Mouse (Mus musculus) megakaryocyte progenitor cell, adult 5-6 weeks (primary cell): ENCODE results near the gene Gm20716. TPM values are rescaled to one million over a fixed set of nuclear protein-coding genes. Genes with fewer than 3 reads are reported as not detected.

ENCODE experiments used
- ATAC-seq: replicated peaks from 2 replicates; pipeline ENCODE4 v1.8.0; 2016; ENCODE audit warnings: mild to moderate bottlenecking, moderate TSS enrichment, inconsistent platforms; ENCODE audit not compliant: poor library complexity
- total RNA-seq, 2 experiments: library from RNA; stranded (forward) in 1 of 2; stranded (reverse) in 1 of 2; fragments of 157-497, 149-512 nt in 1 of 2; fragments of 200-1000 nt in 1 of 2; gene quantifications; 2 replicates each; pipeline versions ENCODE4 v1.2.3 to v1.2.4; 2015 to 2017

Gene Gm20716
- total RNA-seq, 2 experiments from 2014 or later = 34.5 to 58.6 TPM

- ATAC-seq = peak; percentile 49
Observed at GRCm38 (mm10) chr2:168229116-168230025, 793 bp downstream of the Gm20716 start.

- ATAC-seq = no peak
Observed at GRCm38 (mm10) chr2:168223326-168223725, 6.8 kb downstream of the Gm20716 start.

- ATAC-seq = peak; percentile 65
Observed at GRCm38 (mm10) chr2:168213788-168214397, 16.3 kb downstream of the Gm20716 start.

DNA sequence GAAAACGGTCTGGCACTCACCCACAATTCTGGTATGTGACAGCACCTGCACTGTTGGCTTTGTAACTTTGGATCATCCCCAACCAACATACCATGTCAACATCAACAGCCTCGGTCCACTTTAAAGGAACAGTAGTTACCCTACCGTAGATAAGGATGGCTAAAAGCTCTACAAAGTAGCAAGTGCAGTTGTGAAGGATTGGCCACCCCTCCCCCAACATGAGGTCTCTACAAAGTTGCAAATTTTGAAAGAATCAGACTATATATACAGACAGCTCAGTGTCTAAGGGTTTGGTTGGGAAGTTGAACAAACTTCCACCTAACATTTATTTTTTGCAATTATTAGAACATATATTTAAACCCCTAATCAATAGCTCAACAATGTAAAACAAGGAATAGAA is 22.3 kb downstream of the Gm20716 start:
- ATAC-seq = no peak

GRCm38 (mm10) chr2:168206725-168207644 is 23.2 kb downstream of the Gm20716 start, which contains the start of gene Adnp:
TSS of gene Adnp (minus strand) at chr2:168207112.
- peak; percentile 87 for ATAC-seq

- ATAC-seq = no peak
Observed at GRCm38 (mm10) chr2:168205681-168206631, 24.2 kb downstream of the Gm20716 start.

- ATAC-seq = peak; percentile 71
Observed at GRCm38 (mm10) chr2:168205265-168205664, 24.9 kb downstream of the Gm20716 start.

DNA sequence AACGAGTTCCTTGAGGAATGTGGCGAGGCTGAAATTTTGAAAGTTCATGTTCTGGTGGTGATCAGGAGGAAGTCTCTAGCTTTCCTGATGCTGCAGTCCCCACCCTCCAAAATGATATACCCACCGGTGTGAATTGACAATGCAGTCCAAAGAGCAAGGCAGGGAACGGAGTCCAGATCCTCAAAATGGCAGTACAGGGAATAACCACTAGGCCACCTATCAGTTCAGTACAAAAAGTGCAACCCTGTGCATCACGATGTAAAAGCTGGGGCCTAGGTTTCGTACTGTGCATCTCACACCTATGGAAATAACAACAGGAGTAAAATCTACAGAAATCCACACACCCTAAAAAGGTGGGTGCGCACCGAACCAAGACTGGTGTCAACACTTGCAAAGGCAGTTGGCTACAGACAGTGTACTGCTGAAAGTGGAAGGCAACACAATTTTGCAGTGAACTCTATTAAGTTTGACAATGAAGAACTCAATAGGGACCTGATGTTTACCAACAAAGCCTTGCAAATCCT is 25.6 kb downstream of the Gm20716 start:
- ATAC-seq = no peak

- ATAC-seq = peak; percentile 43
Observed at GRCm38 (mm10) chr2:168200014-168200691, 30.0 kb downstream of the Gm20716 start.

- ATAC-seq = no peak
Observed at GRCm38 (mm10) chr2:168199476-168199875, 30.7 kb downstream of the Gm20716 start.

GRCm38 (mm10) chr2:168198421-168198820 is 31.7 kb downstream of the Gm20716 start:
- ATAC-seq = no peak

- no peak for ATAC-seq
Observed at GRCm38 (mm10) chr2:168195721-168196120, 34.4 kb downstream of the Gm20716 start.

GRCm38 (mm10) chr2:168193685-168194084 is 36.5 kb downstream of the Gm20716 start:
- ATAC-seq = no peak

DNA sequence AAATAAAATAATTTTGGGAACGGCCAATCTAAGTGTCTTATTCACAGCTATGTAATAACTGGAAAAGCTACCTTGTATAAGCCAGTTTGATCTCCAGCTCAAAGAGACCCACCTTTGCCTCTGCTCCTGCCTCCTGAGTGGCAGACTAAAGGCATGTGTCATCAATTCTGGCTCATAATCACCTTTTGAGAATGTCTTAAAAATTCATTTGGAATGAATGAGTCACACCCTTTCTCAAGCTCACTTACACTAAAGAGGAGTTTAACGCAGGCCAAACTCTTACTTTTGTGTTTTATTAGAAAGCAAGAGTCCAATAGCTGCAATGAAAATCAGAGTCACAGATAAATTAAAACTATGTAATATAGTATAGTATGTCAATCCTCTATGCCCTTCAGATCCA is 38.3 kb downstream of the Gm20716 start:
- no peak for ATAC-seq

GRCm38 (mm10) chr2:168175946-168176345 is 54.2 kb downstream of the Gm20716 start:
- no peak for ATAC-seq

- ATAC-seq = peak; percentile 97
Observed at GRCm38 (mm10) chr2:168170167-168170685, 59.9 kb downstream of the Gm20716 start.

GRCm38 (mm10) chr2:168169800-168170113 is 60.4 kb downstream of the Gm20716 start:
- ATAC-seq = peak; percentile 21

DNA sequence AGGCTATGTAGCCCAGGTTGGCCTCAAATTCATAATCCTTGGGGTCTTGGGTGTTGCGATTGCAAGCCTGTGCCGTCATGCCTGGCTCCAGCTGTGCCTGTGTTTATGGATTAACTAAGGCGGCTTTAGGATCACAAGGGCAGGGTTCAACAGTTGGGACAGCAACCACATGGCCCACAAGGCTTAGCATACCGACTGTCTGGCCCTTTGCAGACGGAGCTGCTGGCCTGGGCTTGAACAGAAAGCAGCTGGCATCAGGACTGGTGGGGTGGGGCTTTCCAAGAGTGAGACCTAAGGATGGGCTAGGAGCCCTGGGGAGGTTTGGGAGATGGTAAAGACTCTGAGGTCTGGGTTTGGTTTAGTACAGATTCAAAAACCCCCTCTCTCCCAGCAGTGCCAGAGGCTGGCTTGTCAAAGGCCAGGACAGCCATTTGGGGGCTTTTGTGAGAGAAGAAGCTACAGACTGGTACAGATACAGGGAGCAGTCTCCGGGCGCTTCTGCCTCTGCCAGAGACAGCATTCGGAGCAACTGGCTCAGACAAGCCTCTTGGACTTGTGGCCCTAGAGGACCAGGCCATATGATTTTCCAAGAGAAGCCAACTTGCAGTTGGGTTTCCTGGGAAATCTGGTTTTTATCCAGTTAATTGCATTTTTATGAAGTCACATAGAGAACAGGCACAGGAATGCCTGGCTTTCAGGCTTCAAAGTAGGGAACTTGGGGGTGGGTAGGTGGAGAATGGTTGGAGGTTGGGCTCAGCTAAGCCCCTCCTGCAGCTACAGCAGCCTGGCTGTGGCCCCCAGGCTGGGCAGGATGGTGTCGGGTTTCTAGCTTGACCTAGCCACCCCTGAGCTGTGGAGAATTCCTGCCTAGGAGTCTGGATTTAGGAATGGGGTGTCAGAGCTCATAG is 61.0 kb downstream of the Gm20716 start:
- no peak for ATAC-seq
